Mouse (Mus musculus) urinary bladder, postnatal 10 days (tissue): ENCODE data around the gene Crtam.

Source experiments
- DNase-seq: peaks from one replicate; pipeline ENCODE4 v3.0.0; 2022; ENCODE audit warnings: low spot score

Crtam gene

DNA sequence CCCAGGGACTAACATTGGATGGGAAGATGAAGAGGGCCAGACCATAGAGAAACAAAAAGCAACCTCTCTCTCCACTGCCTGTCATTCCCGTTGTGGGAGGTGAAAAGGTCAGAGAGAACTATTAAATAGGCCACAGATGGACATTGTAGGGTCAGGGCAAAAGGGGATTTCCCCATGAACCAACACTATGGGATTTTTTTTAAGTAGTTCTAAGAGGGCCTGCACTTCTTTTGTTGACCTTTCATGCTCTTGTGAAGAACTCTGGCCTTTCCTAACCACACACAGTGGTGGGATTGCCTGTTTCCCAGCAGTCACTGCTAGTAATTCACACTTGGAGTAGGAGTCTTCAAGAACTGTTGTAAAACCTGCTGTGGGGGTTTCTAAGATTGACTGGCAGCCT lies 3.4 kb upstream of the Crtam start:
- DNase-seq: no peak

DNA sequence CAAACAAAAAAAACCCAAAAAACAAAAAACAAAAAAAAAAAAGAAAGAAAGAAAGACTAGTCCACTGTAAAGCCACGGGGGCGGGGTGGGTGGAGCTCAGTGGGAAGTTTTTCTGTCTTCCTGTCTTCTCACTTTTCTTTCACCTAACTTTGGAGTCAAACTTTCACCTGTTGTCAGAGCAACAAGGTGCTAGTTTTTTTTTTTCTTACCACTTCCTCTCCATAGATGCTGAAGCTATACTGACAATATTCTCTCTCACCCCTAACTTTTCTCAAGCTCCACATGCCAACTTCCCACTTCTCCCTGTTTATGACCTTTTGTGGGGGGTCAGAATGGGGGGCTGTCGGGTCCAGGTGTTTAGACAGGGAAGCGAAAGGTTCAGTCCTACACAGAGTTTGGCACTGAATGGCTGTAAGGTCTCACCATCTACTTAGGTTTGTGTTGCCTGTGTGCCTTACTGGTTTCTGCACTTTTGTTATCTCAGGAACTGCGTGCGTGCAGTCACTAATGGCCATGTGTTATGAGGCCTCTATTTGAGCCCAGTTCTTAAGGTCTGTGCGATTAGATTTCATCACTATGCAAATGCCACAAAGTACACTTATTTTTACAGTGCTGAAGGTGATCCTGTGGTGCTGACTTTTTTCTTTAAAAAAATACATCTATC lies 7.2 kb downstream of the Crtam start:
- DNase-seq: no peak

DNA sequence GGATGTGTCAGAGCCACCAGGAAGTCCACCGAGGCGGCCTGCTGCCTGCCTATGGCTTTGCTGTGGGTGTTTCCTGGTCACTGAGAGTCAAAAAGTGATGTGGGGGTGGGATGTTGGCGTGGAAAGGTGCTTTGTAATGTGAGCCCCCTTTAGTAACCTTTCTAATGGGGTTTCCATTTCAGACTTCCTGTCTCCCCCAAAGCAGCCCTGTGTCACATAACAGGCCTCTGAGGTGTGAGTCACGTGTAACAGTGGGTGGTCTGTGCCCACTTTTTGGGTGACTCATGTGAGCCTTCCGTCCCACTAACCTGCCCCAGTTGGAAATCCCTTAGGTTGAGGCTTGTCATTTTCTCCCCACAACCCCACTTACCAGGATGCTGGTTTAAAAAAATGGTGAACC lies 10.4 kb downstream of the Crtam start:
- no peak for DNase-seq

GRCm38 (mm10) chr9:40991511-40991910 lies 12.9 kb downstream of the Crtam start:
- DNase-seq: no peak

- no peak for DNase-seq
Observed at GRCm38 (mm10) chr9:40989940-40990588, 14.4 kb downstream of the Crtam start.

DNA sequence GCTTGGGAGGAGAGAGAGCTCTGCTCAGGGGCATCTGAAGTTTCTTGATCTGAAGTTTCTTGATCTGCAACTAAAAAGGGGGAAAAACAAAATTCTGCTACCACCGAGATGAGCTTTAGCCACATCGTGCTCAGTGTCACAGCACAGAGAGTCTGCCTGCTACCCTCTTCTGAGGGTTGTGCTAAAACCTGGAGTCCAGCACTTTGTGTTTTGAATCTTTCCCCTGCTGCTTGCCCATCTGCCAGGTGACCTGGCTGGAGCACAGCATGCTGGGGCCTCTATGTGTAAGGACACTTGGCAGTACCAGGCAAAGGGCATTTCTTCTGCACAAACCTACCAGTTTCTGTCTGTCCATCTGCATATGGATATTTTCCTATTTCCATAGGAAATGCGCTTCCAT lies 20.1 kb downstream of the Crtam start:
- no peak for DNase-seq

GRCm38 (mm10) chr9:40983758-40984157 lies 20.7 kb downstream of the Crtam start:
- DNase-seq: no peak

GRCm38 (mm10) chr9:40982480-40982879 lies 21.9 kb downstream of the Crtam start:
- DNase-seq: no peak

- no peak for DNase-seq
Observed at GRCm38 (mm10) chr9:40974042-40974801, 30.2 kb downstream of the Crtam start.

- no peak for DNase-seq
Observed at GRCm38 (mm10) chr9:40964418-40964714, 40.1 kb downstream of the Crtam start.

DNA sequence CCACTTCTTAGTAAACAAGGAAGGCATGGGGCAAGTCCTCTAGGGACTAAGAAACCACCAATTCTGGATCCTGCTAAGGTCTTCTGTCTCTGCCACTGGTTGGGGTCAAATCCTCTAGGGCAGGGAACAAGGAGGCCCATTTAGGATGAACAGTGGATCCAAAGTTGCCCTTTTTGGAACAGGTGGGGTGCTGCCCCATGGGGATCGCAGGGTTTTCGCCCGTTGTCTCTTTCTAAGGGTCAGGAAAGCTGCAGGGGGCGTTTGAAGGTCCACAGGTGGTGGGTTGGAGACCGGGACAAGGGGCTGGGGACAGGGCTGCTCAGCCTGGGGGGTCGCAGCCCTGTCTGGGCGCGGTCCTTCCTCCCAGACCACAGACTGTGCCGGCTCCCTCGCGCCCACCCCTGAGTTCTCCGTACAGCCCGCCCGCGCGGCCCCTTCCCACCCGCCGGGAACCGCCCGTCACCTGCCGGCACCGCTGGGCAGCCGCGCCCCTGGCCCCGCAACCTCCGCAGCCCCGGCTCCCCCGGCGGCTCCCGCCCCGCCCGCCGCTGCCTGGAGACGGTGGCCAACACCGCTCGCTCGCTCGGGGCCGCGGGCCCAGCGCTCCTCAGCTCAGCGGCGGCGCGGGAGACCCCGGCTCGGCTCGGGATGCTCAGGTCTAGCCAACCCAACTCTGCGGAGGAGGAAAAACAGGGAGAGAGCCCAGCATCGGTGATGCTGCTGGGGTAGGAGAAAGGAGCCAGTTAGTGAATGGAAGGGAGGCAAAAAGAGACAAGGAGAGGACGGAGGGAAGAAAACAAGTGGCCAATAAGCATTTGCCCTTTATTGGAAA lies 40.6 kb downstream of the Crtam start, which contains the start of gene Jhy:
TSS of gene Jhy (minus strand) at position 533 of the 832 bp plus-strand sequence.
- no peak for DNase-seq

DNA sequence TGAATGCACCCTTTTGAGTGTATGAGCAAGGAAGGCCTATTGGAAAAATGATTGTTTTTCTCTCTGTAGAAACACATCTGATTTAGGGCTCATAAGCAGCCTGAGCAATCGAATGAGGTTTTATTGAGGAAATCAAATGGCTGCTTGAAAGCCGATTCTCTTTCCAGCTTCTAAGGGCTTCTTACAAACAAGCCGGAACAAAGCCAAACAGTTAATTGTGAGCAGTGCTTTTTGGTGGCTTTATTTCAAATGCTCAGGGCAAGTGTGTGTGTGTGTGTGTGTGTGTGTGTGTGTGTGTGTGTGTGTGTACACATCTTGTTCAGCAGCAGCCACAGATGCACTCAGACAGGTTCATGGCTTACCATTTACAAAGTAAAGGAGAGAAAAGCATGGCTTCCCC lies 43.0 kb downstream of the Crtam start:
- DNase-seq: no peak

DNA sequence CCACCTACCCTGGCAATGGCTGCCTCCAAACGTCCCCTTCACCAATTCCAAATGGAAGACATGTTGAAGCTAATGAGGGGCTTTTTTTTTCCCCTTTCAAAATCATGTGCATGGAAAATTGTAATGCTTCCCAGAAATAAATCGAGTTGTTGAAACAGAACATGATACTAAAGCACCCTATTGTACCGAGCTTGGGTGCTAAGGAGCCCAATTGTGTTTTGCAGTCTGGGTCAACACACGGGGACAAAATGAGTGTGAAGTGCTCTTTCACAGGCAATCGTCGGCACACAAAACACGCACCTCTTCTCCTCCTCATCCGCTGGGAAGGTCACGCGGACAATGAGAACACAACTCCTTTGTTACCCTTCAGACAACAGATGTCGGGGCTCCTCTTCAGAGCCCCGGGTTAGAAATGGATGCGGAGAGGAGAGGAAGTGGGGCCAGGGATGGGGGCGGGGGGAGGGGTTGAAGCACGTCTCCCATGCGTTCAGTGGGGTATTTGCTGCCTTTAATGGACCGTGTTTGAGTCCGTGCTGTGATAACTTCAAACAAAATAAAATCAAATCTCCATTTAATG lies 55.3 kb downstream of the Crtam start:
- DNase-seq: no peak

DNA sequence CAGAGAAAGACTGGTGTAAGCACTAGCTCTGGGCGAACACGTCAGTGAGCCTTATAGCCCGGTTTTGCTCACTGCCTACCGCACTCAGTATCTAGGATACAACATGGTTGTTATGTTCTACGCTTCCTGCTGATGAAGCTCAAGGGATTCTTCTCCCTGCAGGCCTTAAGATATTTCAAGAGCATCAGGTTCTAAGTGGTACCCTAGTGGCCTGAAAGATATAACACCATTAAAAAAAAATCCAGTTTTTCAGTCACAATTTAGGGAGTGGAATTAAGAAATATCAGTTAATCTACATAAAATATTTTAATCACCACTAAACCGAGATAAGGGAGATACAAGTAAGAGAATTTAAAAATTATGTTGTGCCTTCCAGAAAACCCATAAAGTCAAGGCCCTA lies 56.0 kb downstream of the Crtam start:
- no peak for DNase-seq

- no peak for DNase-seq
Observed at GRCm38 (mm10) chr9:40947131-40947530, 57.3 kb downstream of the Crtam start.

DNA sequence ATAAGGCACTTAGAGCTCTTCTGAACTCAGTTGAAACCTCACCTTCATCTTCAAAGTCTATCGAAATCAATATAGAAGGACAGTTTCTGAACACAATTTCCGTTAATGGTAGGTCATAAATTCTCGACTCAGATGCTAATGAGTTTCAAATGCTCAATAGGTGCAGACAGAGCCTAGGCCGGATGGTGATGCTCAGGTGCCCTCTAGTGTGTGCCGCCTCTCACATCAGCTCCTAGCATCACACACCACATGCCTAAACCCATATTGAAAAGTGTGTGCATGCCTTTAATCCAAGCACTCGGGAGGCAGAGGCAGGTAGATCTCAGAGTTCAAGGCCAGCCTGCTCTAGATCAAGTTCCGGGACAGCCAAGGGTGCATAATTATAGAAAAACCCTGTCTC lies 67.0 kb downstream of the Crtam start:
- DNase-seq: no peak

GRCm38 (mm10) chr9:40933323-40933722 lies 71.1 kb downstream of the Crtam start:
- DNase-seq: no peak

GRCm38 (mm10) chr9:40927351-40927980 lies 77.0 kb downstream of the Crtam start:
- no peak for DNase-seq
